Mouse (Mus musculus) embryo, embryonic 11 days (tissue): Measurements from ENCODE around the gene Ppp1r27.
"Not testable (repeated sequence)": the region's sequence is repeated elsewhere in the genome, so short reads cannot be mapped to it uniquely, and the experiment has no call there.

Source experiments
- DNase-seq: peaks from one replicate; pipeline ENCODE4 v3.0.0-alpha.2; 2015

Ppp1r27 gene

GRCm38 (mm10) chr11:120575046-120575445 lies 24.1 kb upstream of the Ppp1r27 start:
- DNase-seq: no peak

GRCm38 (mm10) chr11:120574278-120574600 lies 23.3 kb upstream of the Ppp1r27 start:
- DNase-seq: no peak

GRCm38 (mm10) chr11:120573585-120574277 lies 22.8 kb upstream of the Ppp1r27 start:
- DNase-seq: peak; percentile 32

- peak; percentile 100 for DNase-seq
These were observed 22.0 kb upstream of the Ppp1r27 start, which contains the start of gene P4hb for GRCm38 (mm10) chr11:120572752-120573584. P4hb (minus strand) TSS chr11:120573253.

GRCm38 (mm10) chr11:120572417-120572751 lies 21.5 kb upstream of the Ppp1r27 start:
- no peak for DNase-seq

GRCm38 (mm10) chr11:120571754-120572416 lies 21.0 kb upstream of the Ppp1r27 start:
- DNase-seq: no peak

- DNase-seq: no peak
These were observed 20.2 kb upstream of the Ppp1r27 start for GRCm38 (mm10) chr11:120571122-120571521.

- no peak for DNase-seq
These were observed 17.4 kb upstream of the Ppp1r27 start for GRCm38 (mm10) chr11:120568324-120568723.

- no peak for DNase-seq
These were observed 14.2 kb upstream of the Ppp1r27 start for GRCm38 (mm10) chr11:120565114-120565513.

- no peak for DNase-seq
These were observed 12.0 kb upstream of the Ppp1r27 start for GRCm38 (mm10) chr11:120562949-120563348.

GRCm38 (mm10) chr11:120560952-120561728 lies 10.2 kb upstream of the Ppp1r27 start:
- DNase-seq: no peak

- DNase-seq: not testable (repeated sequence)
These were observed 7.9 kb upstream of the Ppp1r27 start for GRCm38 (mm10) chr11:120558843-120559242.

GRCm38 (mm10) chr11:120555260-120555659 lies 4.3 kb upstream of the Ppp1r27 start:
- DNase-seq: no peak

- no peak for DNase-seq
These were observed 3.9 kb upstream of the Ppp1r27 start for GRCm38 (mm10) chr11:120554834-120555233.

- DNase-seq: no peak
These were observed 1.8 kb upstream of the Ppp1r27 start for GRCm38 (mm10) chr11:120552736-120553135.

- peak; percentile 7 for DNase-seq
These were observed 734 bp downstream of the Ppp1r27 start for GRCm38 (mm10) chr11:120549986-120550809.

- DNase-seq: peak; percentile 95
These were observed 1.6 kb downstream of the Ppp1r27 start, which contains the start of gene Mcrip1 for GRCm38 (mm10) chr11:120549168-120549945. Mcrip1 (minus strand) TSS chr11:120549727.

- no peak for DNase-seq
These were observed 2.2 kb downstream of the Ppp1r27 start for GRCm38 (mm10) chr11:120548786-120549167.

- DNase-seq: no peak
These were observed 2.7 kb downstream of the Ppp1r27 start for GRCm38 (mm10) chr11:120548214-120548613.

- DNase-seq: no peak
These were observed 3.5 kb downstream of the Ppp1r27 start for GRCm38 (mm10) chr11:120547469-120547868.

GRCm38 (mm10) chr11:120545964-120546363 lies 5.0 kb downstream of the Ppp1r27 start:
- DNase-seq: no peak
